Mouse (Mus musculus) forebrain, embryonic 13.5 days (tissue): Measurements from ENCODE around the gene Eva1c. TPM values are rescaled to one million over a fixed set of nuclear protein-coding genes. Genes with fewer than 3 reads are reported as not detected.

ENCODE experiments used
- ATAC-seq: fragments of 200-750 bp; cut with Nextera tagmentation; 2 replicates; pipeline ENCODE4 v1.8.0; 2017
- H3K27ac ChIP-seq: fragments of 300-500 bp; sonication (generic); 2 replicates; pipeline ENCODE4 v1.5.1; 2015; ENCODE audit warnings: inconsistent platforms, mild to moderate bottlenecking, moderate library complexity
- H3K27me3 ChIP-seq: fragments of 300-500 bp; sonication (generic); 2 replicates; pipeline ENCODE4 v1.6.1; 2015; ENCODE audit warnings: mild to moderate bottlenecking, inconsistent platforms
- H3K36me3 ChIP-seq: fragments of 300-500 bp; sonication (generic); 2 replicates; pipeline ENCODE4 v1.6.1; 2015; ENCODE audit warnings: mild to moderate bottlenecking, inconsistent platforms; ENCODE audit not compliant: poor library complexity, severe bottlenecking
- H3K4me1 ChIP-seq: fragments of 300-500 bp; sonication (generic); 2 replicates; pipeline ENCODE4 v1.6.1; 2015; ENCODE audit warnings: inconsistent platforms
- H3K4me2 ChIP-seq: fragments of 300-500 bp; sonication (generic); 2 replicates; pipeline ENCODE4 v1.6.1; 2015; ENCODE audit warnings: inconsistent platforms, mild to moderate bottlenecking, moderate library complexity
- H3K4me3 ChIP-seq: fragments of 300-500 bp; sonication (generic); 2 replicates; pipeline ENCODE4 v1.5.1; 2015; ENCODE audit warnings: mild to moderate bottlenecking, inconsistent platforms
- H3K9ac ChIP-seq: fragments of 300-500 bp; sonication (generic); 2 replicates; pipeline ENCODE4 v1.6.1; 2015; ENCODE audit warnings: mild to moderate bottlenecking, inconsistent platforms
- H3K9me3 ChIP-seq: fragments of 300-500 bp; sonication (generic); replicated peaks from 2 replicates; pipeline ENCODE4 v1.6.1; 2016; ENCODE audit warnings: inconsistent platforms
- WGBS: fragments of 180-500 bp; shearing (Covaris S2); methylation state at CpG from one replicate; pipeline ENCODE4 v1.1.7; 2015; 5-methylcytosine and 5-hydroxymethylcytosine counted together
- polyA plus RNA-seq: library from polyadenylated mRNA; unstranded; fragments of >200 nt; fragmentation: Nextera tagmentation; extraction: Ambion mirVana; gene quantifications from 2 replicates; pipeline ENCODE4 v1.2.1, GENCODE M21; 2015

The Eva1c gene
- polyA plus RNA-seq, result 4.3 and 5.2 TPM in 2 replicates

GRCm38 (mm10) chr16:90826457-90826856, at the start of gene Eva1c:
Gene Eva1c, plus strand, starts transcription at chr16:90826719.
- 67% methylated on average over 7 of the region's 7 CpGs for WGBS
- no peak for ATAC-seq
- no peak within 1 kb of the TSS for H3K27ac ChIP-seq
- H3K4me2 ChIP-seq, result no peak within 1 kb of the TSS
- H3K9me3 ChIP-seq, result no peaks in the 10 kb centered on the region
- H3K4me1 ChIP-seq, result peaks cover 19% of the 10 kb centered on the region
- peaks cover 20% of the 10 kb centered on the region for H3K27me3 ChIP-seq
- H3K9ac ChIP-seq, result no peak within 1 kb of the TSS
- no peak within 1 kb of the TSS for H3K4me3 ChIP-seq
- H3K36me3 ChIP-seq, result no peaks in the 10 kb centered on the region

GRCm38 (mm10) chr16:90779783-90780182, 46.7 kb upstream of the Eva1c start:
- H3K27ac ChIP-seq, result no peak overlapping the region
- peaks cover 98% of the 10 kb centered on the region for H3K36me3 ChIP-seq
- H3K4me1 ChIP-seq, result no peaks in the 10 kb centered on the region
- no peaks in the 10 kb centered on the region for H3K27me3 ChIP-seq
- no peak overlapping the region for H3K4me3 ChIP-seq
- ATAC-seq, result no peak
- WGBS, result 92% methylated on average over 11 of the region's 11 CpGs
- no peak overlapping the region for H3K9ac ChIP-seq
- no peaks in the 10 kb centered on the region for H3K9me3 ChIP-seq
- no peak overlapping the region for H3K4me2 ChIP-seq

GRCm38 (mm10) chr16:90783302-90783701, 43.2 kb upstream of the Eva1c start:
- Histone ChIP-seq H3K27ac (no peak overlapping the region), H3K9ac (no peak overlapping the region), H3K4me2 (no peak overlapping the region), H3K4me3 (no peak overlapping the region), H3K27me3 (no peaks in the 10 kb centered on the region), H3K9me3 (no peaks in the 10 kb centered on the region), H3K36me3 (peaks cover 97% of the 10 kb centered on the region), H3K4me1 (no peaks in the 10 kb centered on the region)
- WGBS, result 96% methylated on average over 11 of the region's 11 CpGs
- no peak for ATAC-seq

GRCm38 (mm10) chr16:90785257-90785656, 41.3 kb upstream of the Eva1c start:
- no peaks in the 10 kb centered on the region for H3K9me3 ChIP-seq
- H3K4me1 ChIP-seq, result no peaks in the 10 kb centered on the region
- no peak overlapping the region for H3K9ac ChIP-seq
- peaks cover 97% of the 10 kb centered on the region for H3K36me3 ChIP-seq
- no peaks in the 10 kb centered on the region for H3K27me3 ChIP-seq
- no peak overlapping the region for H3K27ac ChIP-seq
- H3K4me3 ChIP-seq, result no peak overlapping the region
- ATAC-seq, result no peak
- no peak overlapping the region for H3K4me2 ChIP-seq
- WGBS, result 93% methylated on average over 4 of the region's 4 CpGs

GRCm38 (mm10) chr16:90788580-90788979, 37.9 kb upstream of the Eva1c start:
- 92% methylated on average over 6 of the region's 6 CpGs for WGBS
- no peak for ATAC-seq
- H3K4me1 ChIP-seq, result no peaks in the 10 kb centered on the region
- no peak overlapping the region for H3K27ac ChIP-seq
- no peak overlapping the region for H3K9ac ChIP-seq
- no peak overlapping the region for H3K4me3 ChIP-seq
- no peaks in the 10 kb centered on the region for H3K27me3 ChIP-seq
- H3K9me3 ChIP-seq, result no peaks in the 10 kb centered on the region
- no peak overlapping the region for H3K4me2 ChIP-seq
- H3K36me3 ChIP-seq, result peaks cover 99% of the 10 kb centered on the region

GRCm38 (mm10) chr16:90790946-90791345, 35.6 kb upstream of the Eva1c start:
- ATAC-seq, result no peak
- H3K4me2 ChIP-seq, result no peak overlapping the region
- no peaks in the 10 kb centered on the region for H3K27me3 ChIP-seq
- peaks cover 98% of the 10 kb centered on the region for H3K36me3 ChIP-seq
- no peaks in the 10 kb centered on the region for H3K9me3 ChIP-seq
- H3K4me1 ChIP-seq, result no peaks in the 10 kb centered on the region
- WGBS, result 89% methylated on average over 6 of the region's 6 CpGs
- H3K27ac ChIP-seq, result no peak overlapping the region
- no peak overlapping the region for H3K9ac ChIP-seq
- no peak overlapping the region for H3K4me3 ChIP-seq

GRCm38 (mm10) chr16:90792066-90792465, 34.5 kb upstream of the Eva1c start:
- Histone ChIP-seq H3K27me3 (no peaks in the 10 kb centered on the region), H3K4me3 (no peak overlapping the region), H3K9ac (no peak overlapping the region), H3K4me1 (no peaks in the 10 kb centered on the region), H3K36me3 (peaks cover 99% of the 10 kb centered on the region), H3K9me3 (no peaks in the 10 kb centered on the region), H3K27ac (no peak overlapping the region), H3K4me2 (no peak overlapping the region)
- WGBS, result 94% methylated on average over 5 of the region's 5 CpGs
- ATAC-seq, result no peak

- no peak overlapping the region for H3K27ac ChIP-seq
- no peak overlapping the region for H3K4me3 ChIP-seq
- H3K9me3 ChIP-seq, result no peaks in the 10 kb centered on the region
- ATAC-seq, result no peak
- peaks cover 99% of the 10 kb centered on the region for H3K36me3 ChIP-seq
- H3K27me3 ChIP-seq, result no peaks in the 10 kb centered on the region
- WGBS, result 90% methylated on average over 3 of the region's 3 CpGs
- H3K4me2 ChIP-seq, result no peak overlapping the region
- H3K4me1 ChIP-seq, result no peaks in the 10 kb centered on the region
- no peak overlapping the region for H3K9ac ChIP-seq
These were observed 34.0 kb upstream of the Eva1c start for GRCm38 (mm10) chr16:90792500-90792899.

- Histone ChIP-seq H3K4me1 (no peaks in the 10 kb centered on the region), H3K4me2 (no peak overlapping the region), H3K4me3 (no peak overlapping the region), H3K9me3 (no peaks in the 10 kb centered on the region), H3K9ac (no peak overlapping the region), H3K27me3 (no peaks in the 10 kb centered on the region), H3K27ac (no peak overlapping the region), H3K36me3 (peaks cover 98% of the 10 kb centered on the region)
- no peak for ATAC-seq
These were observed 31.8 kb upstream of the Eva1c start for GRCm38 (mm10) chr16:90794708-90795107.

GRCm38 (mm10) chr16:90798446-90798845, 28.1 kb upstream of the Eva1c start:
- Histone ChIP-seq H3K9me3 (no peaks in the 10 kb centered on the region), H3K4me2 (no peak overlapping the region), H3K9ac (no peak overlapping the region), H3K36me3 (peaks cover 90% of the 10 kb centered on the region), H3K4me1 (no peaks in the 10 kb centered on the region), H3K27me3 (no peaks in the 10 kb centered on the region), H3K27ac (no peak overlapping the region), H3K4me3 (no peak overlapping the region)
- 90% methylated on average over 8 of the region's 8 CpGs for WGBS
- ATAC-seq, result no peak

- no peaks in the 10 kb centered on the region for H3K4me1 ChIP-seq
- H3K36me3 ChIP-seq, result peaks cover 89% of the 10 kb centered on the region
- no peak overlapping the region for H3K9ac ChIP-seq
- no peaks in the 10 kb centered on the region for H3K27me3 ChIP-seq
- no peaks in the 10 kb centered on the region for H3K9me3 ChIP-seq
- H3K4me2 ChIP-seq, result no peak overlapping the region
- ATAC-seq, result no peak
- WGBS, result 95% methylated on average over 5 of the region's 5 CpGs
- H3K4me3 ChIP-seq, result no peak overlapping the region
- no peak overlapping the region for H3K27ac ChIP-seq
These were observed 27.7 kb upstream of the Eva1c start for GRCm38 (mm10) chr16:90798848-90799247.

- Histone ChIP-seq H3K27me3 (no peaks in the 10 kb centered on the region), H3K36me3 (peaks cover 90% of the 10 kb centered on the region), H3K4me1 (no peaks in the 10 kb centered on the region), H3K4me3 (no peak overlapping the region), H3K27ac (no peak overlapping the region), H3K9ac (no peak overlapping the region), H3K9me3 (no peaks in the 10 kb centered on the region), H3K4me2 (no peak overlapping the region)
- no peak for ATAC-seq
- 82% methylated on average over 10 of the region's 10 CpGs for whole genome bisulfite sequencing
These were observed 26.7 kb upstream of the Eva1c start for GRCm38 (mm10) chr16:90799840-90800239.

- no peak for ATAC-seq
- no peak overlapping the region for H3K27ac ChIP-seq
- WGBS, result 97% methylated on average over 5 of the region's 5 CpGs
- H3K4me2 ChIP-seq, result no peak overlapping the region
- H3K4me3 ChIP-seq, result no peak overlapping the region
- no peaks in the 10 kb centered on the region for H3K4me1 ChIP-seq
- no peak overlapping the region for H3K9ac ChIP-seq
- no peaks in the 10 kb centered on the region for H3K27me3 ChIP-seq
- H3K9me3 ChIP-seq, result no peaks in the 10 kb centered on the region
- peaks cover 81% of the 10 kb centered on the region for H3K36me3 ChIP-seq
These were observed 25.3 kb upstream of the Eva1c start for GRCm38 (mm10) chr16:90801251-90801650.
